Mouse (Mus musculus): ENCODE data around the gene Lhx2. TPM values are rescaled to one million over a fixed set of nuclear protein-coding genes. Genes with fewer than 3 reads are reported as not detected.
A peak's percentile ranks its signal among the peaks of the same experiment; 100 is the strongest.

The Lhx2 gene
- total and polyA plus RNA-seq, 2 experiments from 2014 or later: 22.1 to 90.1 TPM

- DNase-seq (ENCODE audit: low spot score) (no peak), ATAC-seq (ENCODE audit: low FRiP score) (no peak)
- Histone ChIP-seq H3K9me3 (ENCODE audit: low read length) (no peaks in the 10 kb centered on the region), H3K4me2 (ENCODE audit: low read depth, low read length, poor library complexity, severe bottlenecking) (peak overlapping the region; percentile 72), H3K36me3 (ENCODE audit: insufficient read depth, low read length) (no peaks in the 10 kb centered on the region), H3K9ac (replicated peaks; ENCODE audit: low read length, poor library complexity, severe bottlenecking) (peak overlapping the region; percentile 61), H3K4me1 (ENCODE audit: insufficient read depth, low read length) (peaks cover 5% of the 10 kb centered on the region), H3K27me3 (ENCODE audit: insufficient read depth, low read length) (peaks cover 68% of the 10 kb centered on the region), H3K27ac (ENCODE audit: low read depth, low read length) (peak overlapping the region; percentile 66), H3K4me3 (ENCODE audit: low read depth, low read length) (peak overlapping the region; percentile 55)
- WGBS: 3% methylated on average over 19 of the region's 19 CpGs
- no peak for TF ChIP-seq CTCF (IDR thresholded peaks at IDR 0.05)
Observed at GRCm38 (mm10) chr2:38355731-38356427, 16.8 kb downstream of the Lhx2 start.

GRCm38 (mm10) chr2:38356428-38357260 is 17.6 kb downstream of the Lhx2 start:
- H3K4me3 ChIP-seq (ENCODE audit: low read depth, low read length): peak overlapping the region; percentile 55
- peak overlapping the region; percentile 72 for H3K4me2 ChIP-seq (ENCODE audit: low read depth, low read length, poor library complexity, severe bottlenecking)
- ATAC-seq (ENCODE audit: low FRiP score): no peak
- DNase-seq (ENCODE audit: low spot score): no peak
- no peaks in the 10 kb centered on the region for H3K36me3 ChIP-seq (ENCODE audit: insufficient read depth, low read length)
- WGBS: 2% methylated on average over 49 of the region's 53 CpGs
- no peaks in the 10 kb centered on the region for H3K9me3 ChIP-seq (ENCODE audit: low read length)
- TF ChIP-seq CTCF (IDR thresholded peaks at IDR 0.05): no peak
- no peaks in the 10 kb centered on the region for H3K4me1 ChIP-seq (ENCODE audit: insufficient read depth, low read length)
- peak overlapping the region; percentile 66 for H3K27ac ChIP-seq (ENCODE audit: low read depth, low read length)
- peaks cover 66% of the 10 kb centered on the region for H3K27me3 ChIP-seq (ENCODE audit: insufficient read depth, low read length)
- peak overlapping the region; percentile 61 for H3K9ac ChIP-seq (replicated peaks; ENCODE audit: low read length, poor library complexity, severe bottlenecking)

GRCm38 (mm10) chr2:38357294-38358246 is 18.5 kb downstream of the Lhx2 start:
- Histone ChIP-seq H3K27ac (ENCODE audit: low read depth, low read length) (peak overlapping the region; percentile 66), H3K4me1 (ENCODE audit: insufficient read depth, low read length) (no peaks in the 10 kb centered on the region), H3K27me3 (ENCODE audit: insufficient read depth, low read length) (peaks cover 69% of the 10 kb centered on the region), H3K4me3 (ENCODE audit: low read depth, low read length) (peak overlapping the region; percentile 55), H3K9ac (replicated peaks; ENCODE audit: low read length, poor library complexity, severe bottlenecking) (peak overlapping the region; percentile 61), H3K36me3 (ENCODE audit: insufficient read depth, low read length) (no peaks in the 10 kb centered on the region), H3K9me3 (ENCODE audit: low read length) (no peaks in the 10 kb centered on the region), H3K4me2 (ENCODE audit: low read depth, low read length, poor library complexity, severe bottlenecking) (peak overlapping the region; percentile 72)
- TF ChIP-seq CTCF (IDR thresholded peaks at IDR 0.05): no peak
- WGBS: 2% methylated on average over 34 of the region's 35 CpGs
- DNase-seq (ENCODE audit: low spot score): no peak
- 0 out of 2 replicates have a peak, but pooled peaks have one; percentile 9 for ATAC-seq (ENCODE audit: low FRiP score)

GRCm38 (mm10) chr2:38358611-38359010 is 19.5 kb downstream of the Lhx2 start:
- no peaks in the 10 kb centered on the region for H3K9me3 ChIP-seq (ENCODE audit: low read length)
- DNase-seq (ENCODE audit: low spot score) (no peak), ATAC-seq (ENCODE audit: low FRiP score) (no peak)
- H3K27ac ChIP-seq (ENCODE audit: low read depth, low read length): peak overlapping the region; percentile 66; the same call in 1 of the 2 replicates
- H3K4me1 ChIP-seq (ENCODE audit: insufficient read depth, low read length): no peaks in the 10 kb centered on the region
- H3K4me2 ChIP-seq (ENCODE audit: low read depth, low read length, poor library complexity, severe bottlenecking): peak overlapping the region; percentile 37
- no peak overlapping the region for H3K9ac ChIP-seq (replicated peaks; ENCODE audit: low read length, poor library complexity, severe bottlenecking)
- H3K4me3 ChIP-seq (ENCODE audit: low read depth, low read length): peak overlapping the region; percentile 14; the same call in 1 of the 2 replicates
- no peak for TF ChIP-seq CTCF (IDR thresholded peaks at IDR 0.05)
- peaks cover 63% of the 10 kb centered on the region for H3K27me3 ChIP-seq (ENCODE audit: insufficient read depth, low read length)
- 13% methylated on average over 3 of the region's 3 CpGs for WGBS
- H3K36me3 ChIP-seq (ENCODE audit: insufficient read depth, low read length): no peaks in the 10 kb centered on the region

- no peak overlapping the region for H3K9ac ChIP-seq (replicated peaks; ENCODE audit: low read length, poor library complexity, severe bottlenecking)
- ATAC-seq (ENCODE audit: low FRiP score) (no peak), DNase-seq (ENCODE audit: low spot score) (no peak)
- no peaks in the 10 kb centered on the region for H3K9me3 ChIP-seq (ENCODE audit: low read length)
- no peak for TF ChIP-seq CTCF (IDR thresholded peaks at IDR 0.05)
- no peak overlapping the region for H3K27ac ChIP-seq (ENCODE audit: low read depth, low read length)
- no peaks in the 10 kb centered on the region for H3K4me1 ChIP-seq (ENCODE audit: insufficient read depth, low read length)
- peak overlapping the region; percentile 37 for H3K4me2 ChIP-seq (ENCODE audit: low read depth, low read length, poor library complexity, severe bottlenecking)
- peaks cover 57% of the 10 kb centered on the region for H3K27me3 ChIP-seq (ENCODE audit: insufficient read depth, low read length)
- peak overlapping the region; percentile 14; the same call in 1 of the 2 replicates for H3K4me3 ChIP-seq (ENCODE audit: low read depth, low read length)
- no peaks in the 10 kb centered on the region for H3K36me3 ChIP-seq (ENCODE audit: insufficient read depth, low read length)
- 2% methylated on average over 10 of the region's 10 CpGs for WGBS
Observed at GRCm38 (mm10) chr2:38359186-38359585, 20.1 kb downstream of the Lhx2 start.
